Mouse (Mus musculus): ENCODE results near the gene Abcc9. TPM values are rescaled to one million over a fixed set of nuclear protein-coding genes. Genes with fewer than 3 reads are reported as not detected.

The Abcc9 gene
- polyA plus RNA-seq, 1 experiment from 2014 or later, result 3.4 TPM

DNA sequence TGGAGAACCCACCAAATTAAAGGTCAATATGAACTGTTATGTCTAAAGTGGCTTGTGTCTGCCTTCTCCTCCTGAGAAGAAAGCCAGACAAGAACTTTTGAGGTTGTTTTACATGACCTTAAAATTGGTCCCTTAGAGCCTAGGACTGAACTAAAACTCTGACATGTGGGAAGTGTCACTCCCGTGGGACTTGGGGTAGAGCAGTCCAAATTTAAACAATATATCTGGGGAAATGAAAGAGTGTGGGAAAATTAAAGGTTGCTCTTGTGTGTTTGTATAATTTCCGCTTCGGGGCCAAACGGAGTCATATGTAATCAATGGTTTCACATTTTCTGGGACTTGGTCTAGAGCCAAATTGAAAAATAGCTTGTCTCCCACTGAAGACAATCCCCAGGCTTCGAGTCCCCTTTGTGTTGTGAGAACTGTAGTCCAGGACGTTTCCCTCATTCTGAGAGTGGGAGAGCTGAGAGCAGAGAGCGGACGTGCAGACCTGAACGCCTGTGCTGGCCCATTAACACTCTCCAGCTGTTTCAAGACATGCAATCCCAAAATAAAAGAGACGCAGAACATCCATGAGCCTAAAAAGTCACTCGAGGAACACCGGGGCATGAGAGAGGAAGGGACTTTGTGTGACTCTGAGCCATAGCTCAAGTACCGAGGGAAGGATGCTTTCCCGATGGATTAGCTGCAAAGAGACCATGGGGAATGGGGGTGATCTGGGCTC lies 30.6 kb upstream of the Abcc9 start:
- no peak overlapping the region for H3K9ac ChIP-seq
- no peaks in the 10 kb centered on the region for H3K4me1 ChIP-seq
- H3K4me3 ChIP-seq, result no peak overlapping the region
- no peak overlapping the region for H3K4me2 ChIP-seq
- no peaks in the 10 kb centered on the region for H3K27me3 ChIP-seq
- ATAC-seq (ENCODE audit: insufficient number of reproducible peaks, low FRiP score, low TSS enrichment, low read depth), result no peak
- WGBS, result 58% methylated on average over 14 of the region's 14 CpGs
- no peak overlapping the region for H3K27ac ChIP-seq
- no peaks in the 10 kb centered on the region for H3K36me3 ChIP-seq
- H3K9me3 ChIP-seq, result no peaks in the 10 kb centered on the region

GRCm38 (mm10) chr6:142726032-142726431 lies 23.9 kb upstream of the Abcc9 start:
- no peak overlapping the region for H3K9ac ChIP-seq
- ATAC-seq (ENCODE audit: insufficient number of reproducible peaks, low FRiP score, low TSS enrichment, low read depth), result no peak
- H3K27ac ChIP-seq, result no peak overlapping the region
- no peaks in the 10 kb centered on the region for H3K27me3 ChIP-seq
- 81% methylated on average over 4 of the region's 4 CpGs for WGBS
- no peak overlapping the region for H3K4me2 ChIP-seq
- H3K4me3 ChIP-seq, result no peak overlapping the region
- H3K9me3 ChIP-seq, result no peaks in the 10 kb centered on the region
- H3K36me3 ChIP-seq, result no peaks in the 10 kb centered on the region
- H3K4me1 ChIP-seq, result no peaks in the 10 kb centered on the region

DNA sequence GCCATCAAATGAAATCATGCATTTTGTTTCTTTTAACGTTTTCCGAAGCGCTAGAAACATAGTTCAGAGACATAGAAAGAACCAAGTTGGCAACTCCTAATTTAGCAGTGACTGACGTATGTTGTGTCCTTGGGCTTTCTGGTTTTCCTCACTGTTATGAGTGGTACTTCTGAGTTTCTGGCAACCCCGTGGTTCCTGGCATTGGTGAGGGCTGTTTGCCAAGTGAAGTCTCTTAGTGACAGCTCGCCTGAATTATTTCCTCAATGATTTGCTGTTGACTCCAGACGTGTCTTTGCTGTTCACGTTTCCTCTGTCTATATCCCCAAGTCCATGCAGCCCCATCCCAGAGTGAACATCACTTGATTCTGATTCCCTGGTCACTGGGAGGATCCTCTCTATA lies 19.6 kb upstream of the Abcc9 start:
- Histone ChIP-seq H3K36me3 (no peaks in the 10 kb centered on the region), H3K9ac (no peak overlapping the region), H3K27me3 (no peaks in the 10 kb centered on the region), H3K9me3 (no peaks in the 10 kb centered on the region), H3K4me2 (no peak overlapping the region), H3K4me1 (no peaks in the 10 kb centered on the region), H3K4me3 (no peak overlapping the region), H3K27ac (no peak overlapping the region)
- 82% methylated on average over 8 of the region's 8 CpGs for WGBS
- ATAC-seq (ENCODE audit: insufficient number of reproducible peaks, low FRiP score, low TSS enrichment, low read depth), result no peak

DNA sequence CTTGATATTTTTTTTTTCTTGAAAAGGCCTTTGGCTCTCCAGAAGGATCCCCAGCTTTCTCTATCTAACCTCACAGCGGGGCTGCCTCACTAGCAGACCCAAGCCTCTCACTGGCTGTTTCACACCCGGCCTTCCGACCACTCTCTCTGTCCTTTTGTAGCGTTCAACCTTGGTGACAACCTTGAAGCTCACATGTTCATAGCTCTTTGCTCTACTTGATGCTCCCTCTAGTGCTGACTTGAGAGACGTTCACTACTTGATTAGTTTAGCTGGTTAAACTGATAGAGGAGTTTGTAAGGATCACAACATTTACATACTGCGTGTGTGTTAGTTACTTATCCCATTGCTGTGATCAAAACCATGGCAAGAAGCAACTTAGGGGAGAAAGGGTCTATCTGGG lies 18.5 kb upstream of the Abcc9 start:
- H3K4me2 ChIP-seq, result no peak overlapping the region
- WGBS, result 58% methylated on average over 6 of the region's 6 CpGs
- H3K9ac ChIP-seq, result no peak overlapping the region
- H3K4me3 ChIP-seq, result no peak overlapping the region
- H3K27me3 ChIP-seq, result no peaks in the 10 kb centered on the region
- no peak overlapping the region for H3K27ac ChIP-seq
- no peak for ATAC-seq (ENCODE audit: insufficient number of reproducible peaks, low FRiP score, low TSS enrichment, low read depth)
- H3K9me3 ChIP-seq, result no peaks in the 10 kb centered on the region
- H3K36me3 ChIP-seq, result no peaks in the 10 kb centered on the region
- H3K4me1 ChIP-seq, result no peaks in the 10 kb centered on the region

DNA sequence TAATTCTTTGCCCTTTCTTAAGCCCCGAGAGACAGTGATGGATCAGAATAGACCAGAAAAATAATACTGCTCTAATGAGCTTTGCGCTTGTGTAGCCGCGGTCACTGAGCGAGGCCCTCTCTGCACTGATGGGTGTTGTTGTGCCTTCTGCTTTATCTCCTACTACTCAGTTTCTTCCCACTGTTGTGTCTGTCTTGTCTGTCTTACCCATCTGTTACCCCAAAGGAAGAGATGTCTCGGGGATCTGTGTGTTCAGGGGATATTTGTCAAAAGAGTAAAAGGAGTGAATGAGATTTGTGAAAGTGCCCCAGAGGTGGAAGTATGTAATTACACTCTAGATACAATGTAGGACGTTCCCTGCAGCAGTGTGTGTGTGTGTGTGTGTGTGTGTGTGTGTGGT lies 16.1 kb upstream of the Abcc9 start:
- ATAC-seq (ENCODE audit: insufficient number of reproducible peaks, low FRiP score, low TSS enrichment, low read depth), result no peak
- no peaks in the 10 kb centered on the region for H3K4me1 ChIP-seq
- H3K27me3 ChIP-seq, result no peaks in the 10 kb centered on the region
- H3K9ac ChIP-seq, result no peak overlapping the region
- H3K36me3 ChIP-seq, result no peaks in the 10 kb centered on the region
- H3K9me3 ChIP-seq, result no peaks in the 10 kb centered on the region
- 83% methylated on average over 7 of the region's 7 CpGs for WGBS
- no peak overlapping the region for H3K4me3 ChIP-seq
- no peak overlapping the region for H3K27ac ChIP-seq
- H3K4me2 ChIP-seq, result no peak overlapping the region

- H3K27ac ChIP-seq, result no peak overlapping the region
- no peak overlapping the region for H3K4me3 ChIP-seq
- H3K4me2 ChIP-seq, result no peak overlapping the region
- ATAC-seq (ENCODE audit: insufficient number of reproducible peaks, low FRiP score, low TSS enrichment, low read depth), result no peak
- no peaks in the 10 kb centered on the region for H3K36me3 ChIP-seq
- H3K9ac ChIP-seq, result no peak overlapping the region
- WGBS, result 76% methylated on average over 4 of the region's 4 CpGs
- H3K27me3 ChIP-seq, result no peaks in the 10 kb centered on the region
- H3K9me3 ChIP-seq, result no peaks in the 10 kb centered on the region
- no peaks in the 10 kb centered on the region for H3K4me1 ChIP-seq
These were observed 15.1 kb upstream of the Abcc9 start for GRCm38 (mm10) chr6:142717186-142717585.

GRCm38 (mm10) chr6:142715026-142715425 lies 12.9 kb upstream of the Abcc9 start:
- no peaks in the 10 kb centered on the region for H3K4me1 ChIP-seq
- no peak for ATAC-seq (ENCODE audit: insufficient number of reproducible peaks, low FRiP score, low TSS enrichment, low read depth)
- WGBS, result 83% methylated on average over 8 of the region's 8 CpGs

GRCm38 (mm10) chr6:142711106-142711505 lies 9.0 kb upstream of the Abcc9 start:
- no peak overlapping the region for H3K4me2 ChIP-seq
- H3K4me3 ChIP-seq, result no peak overlapping the region
- no peaks in the 10 kb centered on the region for H3K27me3 ChIP-seq
- no peak overlapping the region for H3K9ac ChIP-seq
- WGBS, result 36% methylated on average over 4 of the region's 4 CpGs
- H3K4me1 ChIP-seq, result no peaks in the 10 kb centered on the region
- no peak overlapping the region for H3K27ac ChIP-seq
- H3K36me3 ChIP-seq, result no peaks in the 10 kb centered on the region
- no peak for ATAC-seq (ENCODE audit: insufficient number of reproducible peaks, low FRiP score, low TSS enrichment, low read depth)
- H3K9me3 ChIP-seq, result no peaks in the 10 kb centered on the region

More at GRCm38 (mm10) chr6:142715026-142715425, 12.9 kb upstream of the Abcc9 start:
- Histone ChIP-seq H3K9me3 (no peaks in the 10 kb centered on the region), H3K4me2 (no peak overlapping the region), H3K36me3 (no peaks in the 10 kb centered on the region), H3K27ac (no peak overlapping the region), H3K27me3 (no peaks in the 10 kb centered on the region), H3K4me3 (no peak overlapping the region), H3K9ac (no peak overlapping the region)

- 76% methylated on average over 6 of the region's 6 CpGs for WGBS
These were observed 8.6 kb upstream of the Abcc9 start for GRCm38 (mm10) chr6:142710690-142711089.

DNA sequence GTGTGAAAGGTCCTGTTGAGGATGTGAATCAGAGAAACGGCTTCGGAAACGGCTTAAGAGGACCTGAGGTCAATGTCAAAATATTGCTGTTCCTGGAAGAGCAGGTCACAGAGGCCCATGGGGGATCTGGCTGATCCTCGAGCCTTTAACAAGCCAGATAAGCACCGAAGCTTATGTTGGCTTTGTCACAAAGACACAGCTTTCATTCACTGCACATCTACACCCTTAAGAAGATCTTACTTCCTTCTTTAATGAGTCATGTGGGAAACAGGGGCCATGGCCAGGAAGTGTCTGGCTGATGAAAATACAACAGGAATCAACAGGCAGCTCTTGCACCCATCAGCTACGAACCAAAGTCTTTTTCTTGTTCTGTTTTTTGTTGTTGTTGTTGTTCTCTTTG lies 6.3 kb upstream of the Abcc9 start:
- no peak overlapping the region for H3K9ac ChIP-seq
- no peak for ATAC-seq (ENCODE audit: insufficient number of reproducible peaks, low FRiP score, low TSS enrichment, low read depth)
- H3K4me3 ChIP-seq, result no peak overlapping the region
- H3K4me1 ChIP-seq, result no peaks in the 10 kb centered on the region
- 81% methylated on average over 6 of the region's 6 CpGs for WGBS
- H3K27me3 ChIP-seq, result no peaks in the 10 kb centered on the region
- no peaks in the 10 kb centered on the region for H3K36me3 ChIP-seq
- H3K27ac ChIP-seq, result no peak overlapping the region
- H3K4me2 ChIP-seq, result no peak overlapping the region
- H3K9me3 ChIP-seq, result no peaks in the 10 kb centered on the region

More at GRCm38 (mm10) chr6:142710690-142711089, 8.6 kb upstream of the Abcc9 start:
- no peaks in the 10 kb centered on the region for H3K9me3 ChIP-seq
- no peak overlapping the region for H3K4me3 ChIP-seq
- H3K4me1 ChIP-seq, result no peaks in the 10 kb centered on the region
- ATAC-seq (ENCODE audit: insufficient number of reproducible peaks, low FRiP score, low TSS enrichment, low read depth), result no peak
- no peak overlapping the region for H3K27ac ChIP-seq
- H3K36me3 ChIP-seq, result no peaks in the 10 kb centered on the region
- H3K9ac ChIP-seq, result no peak overlapping the region
- H3K4me2 ChIP-seq, result no peak overlapping the region
- no peaks in the 10 kb centered on the region for H3K27me3 ChIP-seq

- no peaks in the 10 kb centered on the region for H3K9me3 ChIP-seq
- peaks cover 9% of the 10 kb centered on the region; the same call in 1 of the 2 replicates for H3K4me1 ChIP-seq
- no peaks in the 10 kb centered on the region for H3K36me3 ChIP-seq
- H3K9ac ChIP-seq, result no peak overlapping the region
- ATAC-seq (ENCODE audit: insufficient number of reproducible peaks, low FRiP score, low TSS enrichment, low read depth), result no peak
- no peak overlapping the region for H3K27ac ChIP-seq
- no peak overlapping the region for H3K4me3 ChIP-seq
- no peak overlapping the region for H3K4me2 ChIP-seq
- 68% methylated on average over 3 of the region's 3 CpGs for WGBS
- H3K27me3 ChIP-seq, result no peaks in the 10 kb centered on the region
These were observed 4.6 kb upstream of the Abcc9 start for GRCm38 (mm10) chr6:142706688-142707087.

- no peaks in the 10 kb centered on the region for H3K9me3 ChIP-seq
- H3K36me3 ChIP-seq, result no peaks in the 10 kb centered on the region
- 76% methylated on average over 11 of the region's 11 CpGs for WGBS
- peaks cover 9% of the 10 kb centered on the region; the same call in 1 of the 2 replicates for H3K4me1 ChIP-seq
- ATAC-seq (ENCODE audit: insufficient number of reproducible peaks, low FRiP score, low TSS enrichment, low read depth), result no peak
- H3K9ac ChIP-seq, result no peak overlapping the region
- H3K4me2 ChIP-seq, result no peak overlapping the region
- H3K27ac ChIP-seq, result no peak overlapping the region
- H3K27me3 ChIP-seq, result no peaks in the 10 kb centered on the region
- H3K4me3 ChIP-seq, result no peak overlapping the region
These were observed 1.4 kb upstream of the Abcc9 start for GRCm38 (mm10) chr6:142703441-142703930.
